Mouse (Mus musculus) central nervous system, embryonic 14 days (tissue): ENCODE data around the gene Gm29582. TPM values are rescaled to one million over a fixed set of nuclear protein-coding genes. Genes with fewer than 3 reads are reported as not detected.

ENCODE experiments used
- polyA plus RNA-seq: library from polyadenylated mRNA; depleted of rRNA; stranded (reverse); fragments of >200 nt; gene quantifications from 2 replicates; pipeline ENCODE4 v1.2.3, GENCODE M21; 2012; rRNA removed

Gm29582 gene
- polyA plus RNA-seq, result not detected in 2 replicates

GRCm38 (mm10) chrY:30738461-30738860 lies at the start of gene Gm29582:
Gene Gm29582, minus strand, starts transcription at chrY:30738561.

